Mouse (Mus musculus): Measurements from ENCODE around the gene Il12rb1.
A peak's percentile ranks its signal among the peaks of the same experiment; 100 is the strongest.
"Not testable (repeated sequence)": the region's sequence is repeated elsewhere in the genome, so short reads cannot be mapped to it uniquely, and the experiment has no call there.

Il12rb1 gene

DNA sequence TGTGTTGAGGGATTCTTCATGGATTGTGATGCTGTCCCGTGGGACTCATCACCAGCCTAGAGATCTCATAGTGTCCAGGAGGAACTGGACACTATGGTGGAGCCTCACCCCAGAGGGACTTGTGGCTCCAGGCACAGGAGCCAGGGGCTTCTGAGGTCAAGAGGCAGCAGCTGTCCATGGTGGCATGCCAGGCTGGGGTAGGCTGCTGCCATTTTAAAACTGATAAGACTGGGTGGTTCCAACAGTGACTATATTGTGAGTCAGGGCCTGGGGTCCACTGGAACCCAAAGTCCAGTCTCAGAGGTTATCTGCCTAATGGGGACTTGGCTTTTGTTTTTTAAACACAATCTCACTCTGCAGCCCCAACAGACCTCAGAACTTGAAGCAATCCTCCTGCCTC lies 6.4 kb upstream of the Il12rb1 start:
- no peak for DNase-seq

DNA sequence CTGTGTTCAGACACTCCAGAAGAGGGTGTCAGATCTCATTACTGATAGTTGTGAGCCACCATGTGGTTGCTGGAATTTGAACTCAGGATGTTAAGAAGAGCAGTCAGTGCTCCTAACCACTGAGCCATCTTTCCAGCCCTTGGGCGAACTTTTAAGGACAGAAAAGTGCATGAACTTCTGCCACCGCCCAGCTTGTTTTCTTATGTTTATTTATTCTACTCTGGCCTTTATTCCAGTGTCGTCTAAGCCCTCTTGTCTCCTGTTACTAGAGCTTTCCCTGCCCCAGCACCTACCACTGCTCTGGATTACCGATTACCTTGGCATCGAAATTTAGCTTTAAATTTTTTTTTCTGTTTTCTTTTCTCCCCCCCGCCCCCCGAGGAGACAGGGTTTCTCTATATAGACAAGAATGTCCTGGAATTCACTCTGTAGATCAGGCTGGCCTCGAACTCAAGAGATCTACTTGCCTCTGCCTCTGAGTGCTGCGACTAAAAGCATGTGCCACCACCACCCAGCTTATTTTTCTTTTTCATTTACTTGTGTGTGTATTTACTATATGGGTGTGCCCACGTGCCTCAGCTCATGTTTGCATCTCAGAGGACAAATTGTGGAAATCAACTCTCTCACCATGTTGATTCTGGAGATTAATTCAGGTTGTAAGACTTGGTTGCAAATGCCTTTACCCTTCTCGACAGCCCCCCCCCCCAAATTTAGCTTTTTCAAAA lies 5.3 kb upstream of the Il12rb1 start:
- DNase-seq: no peak

DNA sequence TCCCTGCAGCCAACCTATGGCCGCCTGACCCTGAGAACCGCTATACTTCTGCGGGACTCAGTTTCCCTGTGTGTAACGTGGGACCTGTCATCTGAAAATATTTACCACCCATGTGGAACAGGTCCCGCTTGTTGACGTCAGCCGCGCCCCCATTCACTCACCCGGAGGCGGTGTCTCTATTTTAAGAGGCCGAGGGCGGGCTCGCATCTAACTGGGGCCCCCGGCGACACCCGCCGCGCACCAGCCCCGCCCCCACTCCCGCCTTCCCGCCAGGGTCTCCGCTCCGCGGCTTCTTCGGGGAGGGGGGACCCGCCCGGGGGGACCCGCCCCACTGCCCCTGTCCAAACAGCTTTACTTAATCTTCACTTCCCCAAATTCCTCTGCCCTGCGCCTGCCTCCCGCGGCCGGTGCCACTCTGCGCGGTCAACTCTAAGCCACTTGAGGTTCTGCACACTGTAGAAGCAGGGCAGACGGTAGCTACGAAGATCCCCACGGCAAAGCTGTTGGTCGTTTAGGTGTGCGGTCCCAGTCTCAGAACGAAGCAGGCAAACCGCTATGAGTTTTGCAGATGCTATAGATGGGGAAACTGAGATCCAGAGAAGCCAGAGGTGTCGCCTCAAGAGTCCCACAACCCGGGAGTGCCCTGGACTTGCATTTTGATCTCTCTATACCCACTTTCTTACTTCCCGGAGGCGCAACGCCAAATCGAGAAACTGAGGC lies 4.3 kb upstream of the Il12rb1 start:
- peak; percentile 82 for DNase-seq

DNA sequence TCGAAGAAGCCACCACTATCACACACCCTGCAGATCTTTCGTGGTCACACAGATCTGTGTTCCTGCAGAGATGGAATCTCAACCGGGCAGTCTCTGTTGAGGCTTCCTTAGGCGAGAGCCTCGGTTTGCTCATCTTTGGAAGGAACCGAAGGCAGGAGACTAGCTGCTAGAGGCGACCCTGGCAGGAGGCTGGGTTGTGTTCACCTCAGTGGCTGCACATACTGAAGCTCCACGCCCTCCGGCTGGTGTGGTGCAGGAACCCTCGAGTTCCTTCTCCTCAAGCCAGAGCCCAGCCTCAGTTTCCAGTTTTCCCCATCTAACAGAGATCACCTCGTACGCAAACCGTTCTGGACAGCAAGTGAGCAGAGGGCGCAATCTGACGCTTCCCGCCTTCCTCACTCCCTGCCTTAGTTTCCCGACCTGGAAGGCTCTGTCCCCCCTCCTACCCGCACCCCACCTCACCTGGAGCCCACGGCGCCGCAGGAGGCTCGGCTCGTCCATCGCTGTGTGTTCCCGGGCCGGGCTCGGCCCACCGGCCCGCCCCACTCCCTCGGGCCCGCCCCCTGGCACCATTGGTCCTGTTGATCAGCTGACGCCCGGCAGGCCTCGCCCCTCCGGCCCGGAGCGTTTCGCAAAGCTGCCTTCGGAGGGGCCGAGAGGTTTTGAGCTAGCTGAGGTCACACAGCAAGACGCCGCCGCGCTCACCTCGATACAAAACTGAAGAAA lies 3.6 kb upstream of the Il12rb1 start, which contains the start of gene Mast3:
Gene Mast3 (minus strand): TSS at position 574 of the 726 bp plus-strand sequence.
- DNase-seq: peak; percentile 94

DNA sequence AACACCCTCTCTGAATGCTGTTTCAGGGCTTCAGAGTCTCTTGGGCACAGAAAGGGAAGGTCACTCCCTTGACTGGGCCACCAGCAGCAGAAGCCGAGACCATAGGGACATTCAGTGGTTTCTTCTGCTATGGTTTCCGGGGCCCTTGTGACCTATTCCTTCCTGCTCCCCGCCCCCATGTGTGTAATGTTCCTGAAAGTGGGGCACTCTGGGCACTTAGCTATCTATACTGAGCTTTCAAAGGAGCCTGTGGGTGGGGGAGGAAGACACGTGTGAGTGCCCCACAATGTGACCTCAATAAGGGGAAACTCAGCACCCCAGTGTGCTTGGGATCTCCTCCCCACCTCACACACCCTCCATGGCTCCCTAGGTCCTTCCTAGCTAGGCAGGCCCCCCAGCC lies 1.7 kb upstream of the Il12rb1 start:
- no peak for DNase-seq

DNA sequence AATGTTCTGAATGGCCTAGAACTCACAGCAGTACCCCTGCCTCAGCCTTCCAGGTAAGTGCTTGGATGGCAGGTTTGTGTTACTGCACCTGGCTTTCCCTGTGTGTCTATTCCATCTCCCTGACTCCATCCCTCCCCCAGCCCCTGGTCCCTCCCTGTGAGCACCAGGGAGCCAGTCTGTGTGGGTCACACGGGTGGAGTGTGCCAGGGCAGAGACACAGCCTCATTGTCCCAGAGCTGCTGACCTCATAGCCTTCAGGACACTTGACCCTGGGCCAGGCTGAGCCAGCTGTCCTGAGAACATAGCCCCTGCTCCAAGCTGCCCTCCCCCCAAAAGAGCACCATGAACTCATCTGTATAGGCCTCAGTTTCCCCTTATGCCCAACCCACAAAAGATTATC lies 945 bp upstream of the Il12rb1 start:
- DNase-seq: no peak

DNA sequence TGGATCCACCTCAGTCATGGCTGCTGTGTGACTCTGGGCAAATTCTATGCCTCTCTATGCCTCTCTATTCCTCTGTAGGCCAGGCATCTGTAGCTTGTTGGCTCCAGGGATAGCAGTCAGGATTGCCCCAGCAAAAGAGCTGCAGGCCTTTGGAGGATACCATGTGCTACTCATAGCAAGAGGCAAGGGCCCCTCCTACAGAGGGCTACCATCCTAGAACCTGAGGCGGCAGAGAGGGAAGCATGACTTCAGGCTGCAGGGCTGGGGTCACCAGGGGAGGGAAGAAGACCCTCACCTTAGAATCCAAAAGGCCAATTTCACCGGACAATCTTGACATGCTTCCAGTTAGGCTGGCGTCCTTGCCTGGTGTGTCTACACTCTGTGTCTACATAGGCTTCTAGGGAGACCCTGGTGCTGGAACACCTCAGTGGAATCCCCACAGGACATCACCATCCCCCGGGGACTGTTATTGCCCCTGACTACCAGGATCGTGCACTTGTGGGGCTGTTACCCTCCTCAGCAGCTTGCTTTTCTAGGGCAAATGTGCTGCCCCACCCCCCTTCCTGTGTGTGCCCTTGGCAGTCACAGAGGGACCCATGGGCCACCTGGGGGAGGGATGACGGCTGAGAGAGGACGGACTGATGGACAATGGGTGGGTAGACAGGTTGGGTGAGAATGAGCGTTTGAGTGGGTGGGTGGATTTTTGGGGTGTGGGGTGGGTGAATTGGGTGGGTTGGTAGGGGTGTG lies 879 bp downstream of the Il12rb1 start:
- no peak for DNase-seq

DNA sequence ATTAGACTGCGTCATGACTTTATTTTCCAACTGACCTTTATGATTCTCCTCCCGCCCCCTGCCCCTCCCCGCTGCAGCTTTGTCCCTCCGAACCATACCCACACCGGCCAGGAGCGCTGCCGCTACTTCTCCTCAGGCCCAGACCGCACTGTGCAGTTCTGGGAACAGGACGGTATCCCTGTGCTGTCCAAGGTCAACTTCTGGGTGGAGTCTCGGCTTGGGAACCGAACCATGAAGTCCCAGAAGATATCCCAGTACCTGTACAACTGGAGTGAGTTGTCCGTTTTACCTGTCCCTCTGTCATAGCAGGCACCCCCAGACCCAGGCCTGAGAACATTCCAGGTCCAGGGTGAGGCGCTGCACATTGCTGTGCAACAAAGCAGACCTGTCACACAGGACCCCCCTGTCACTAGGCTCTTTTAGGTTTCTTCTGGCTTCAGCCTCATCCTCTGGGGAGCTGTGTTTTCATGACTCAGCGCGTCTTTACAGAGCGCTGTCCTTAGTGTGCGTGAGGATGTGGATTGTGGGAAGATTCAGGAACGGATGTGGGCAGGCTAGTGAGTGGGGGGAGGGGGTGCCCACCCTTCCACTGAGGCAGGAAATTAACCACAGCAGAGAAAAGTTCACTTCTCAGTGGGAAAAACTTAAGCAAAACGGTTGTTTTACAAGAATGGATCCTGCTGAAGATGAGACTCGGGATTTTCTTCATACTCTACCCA lies 2.9 kb downstream of the Il12rb1 start:
- no peak for DNase-seq

DNA sequence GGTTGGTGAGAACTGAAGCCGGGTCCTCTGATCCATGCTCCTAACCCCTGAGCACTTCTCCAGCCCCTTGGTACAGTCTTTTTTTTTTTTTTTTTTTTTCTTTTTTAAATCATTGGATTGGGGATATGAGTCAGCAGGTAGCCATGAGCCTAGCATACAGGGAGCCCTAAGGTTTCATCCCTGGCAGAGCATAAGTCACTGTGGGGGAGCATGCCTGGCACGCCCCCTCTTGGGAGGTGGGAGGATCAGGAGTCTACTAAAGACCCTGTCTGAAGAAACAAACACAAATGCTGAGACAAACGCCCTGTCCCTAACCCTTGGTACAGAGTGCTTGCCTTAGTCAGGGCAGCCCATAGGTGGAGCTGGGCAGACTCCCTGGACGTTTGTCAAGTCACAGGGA lies 3.8 kb downstream of the Il12rb1 start:
- no peak for DNase-seq

DNA sequence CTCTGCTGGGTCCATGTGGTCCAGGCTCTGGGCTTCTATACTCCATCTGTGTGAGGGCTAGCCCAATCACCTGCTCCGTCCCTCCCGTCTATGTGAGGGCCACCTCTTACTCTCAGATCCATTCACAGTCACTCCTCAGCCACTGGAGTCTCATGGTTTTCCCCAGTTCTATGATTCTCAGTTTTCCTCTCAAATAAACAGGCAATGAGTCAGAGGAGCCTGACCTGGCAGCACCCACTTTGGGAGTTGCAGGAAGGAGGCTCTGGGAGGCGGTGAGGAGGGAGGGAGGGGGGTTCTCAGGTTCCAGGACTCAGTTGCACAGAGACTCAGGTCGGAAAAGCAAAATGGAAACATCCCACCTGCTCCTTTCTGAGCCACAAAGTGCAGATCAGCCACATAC lies 4.6 kb downstream of the Il12rb1 start:
- DNase-seq: no peak

DNA sequence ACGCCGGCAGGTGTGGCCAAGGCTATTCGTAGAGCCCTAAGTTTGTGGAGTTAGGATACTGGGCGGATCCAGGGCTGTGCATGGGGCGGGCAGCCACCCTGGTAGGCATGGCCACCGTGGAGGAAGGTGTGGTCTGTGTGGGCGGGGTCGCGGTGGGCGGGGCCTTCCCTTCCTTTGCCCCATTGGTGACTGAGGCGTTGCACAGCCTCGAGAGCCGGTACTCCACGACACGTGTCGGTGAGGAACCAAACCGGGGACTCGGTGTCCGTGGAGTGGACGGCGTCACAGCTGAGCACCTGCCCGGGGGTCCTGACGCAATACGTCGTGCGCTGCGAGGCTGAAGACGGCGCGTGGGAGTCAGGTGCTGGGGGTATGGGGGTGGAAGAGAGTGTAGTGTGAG lies 8.4 kb downstream of the Il12rb1 start:
- DNase-seq: peak; percentile 87

DNA sequence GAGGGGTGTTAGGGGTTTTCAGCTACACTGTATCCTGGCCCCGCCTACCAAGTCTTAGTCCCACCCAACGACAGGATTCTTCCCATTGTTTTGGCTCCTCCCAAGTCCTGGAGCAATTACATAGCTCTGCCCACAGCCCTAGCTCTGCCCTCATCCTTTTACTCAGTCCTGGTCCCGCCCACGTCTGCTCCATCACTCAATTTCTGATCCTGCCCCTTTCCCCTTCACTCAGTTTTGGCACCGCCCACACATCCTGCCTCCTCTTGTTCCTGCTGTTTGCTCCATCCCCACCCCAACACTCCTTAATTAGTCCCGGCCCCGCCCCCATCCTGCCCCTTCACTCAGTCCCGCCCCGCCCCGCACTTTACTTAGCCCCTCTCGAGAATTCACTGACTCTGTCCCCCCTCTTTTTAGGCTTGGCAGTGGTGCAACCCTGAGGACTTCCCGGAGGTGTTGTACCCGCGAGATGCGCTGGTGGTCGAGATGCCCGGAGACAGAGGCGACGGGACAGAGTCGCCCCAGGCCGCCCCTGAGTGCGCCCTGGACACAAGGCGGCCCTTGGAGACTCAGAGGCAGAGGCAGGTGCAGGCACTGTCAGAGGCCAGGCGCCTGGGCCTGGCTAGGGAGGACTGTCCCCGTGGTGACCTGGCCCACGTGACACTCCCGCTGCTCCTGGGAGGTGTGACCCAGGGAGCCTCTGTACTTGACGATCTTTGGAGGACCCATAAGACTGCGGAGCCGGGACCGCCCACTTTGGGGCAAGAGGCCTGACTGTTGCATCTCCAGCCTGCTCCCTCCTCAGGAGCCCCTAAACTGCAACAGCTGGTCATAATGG lies 12.1 kb downstream of the Il12rb1 start:
- DNase-seq: peak; percentile 70

DNA sequence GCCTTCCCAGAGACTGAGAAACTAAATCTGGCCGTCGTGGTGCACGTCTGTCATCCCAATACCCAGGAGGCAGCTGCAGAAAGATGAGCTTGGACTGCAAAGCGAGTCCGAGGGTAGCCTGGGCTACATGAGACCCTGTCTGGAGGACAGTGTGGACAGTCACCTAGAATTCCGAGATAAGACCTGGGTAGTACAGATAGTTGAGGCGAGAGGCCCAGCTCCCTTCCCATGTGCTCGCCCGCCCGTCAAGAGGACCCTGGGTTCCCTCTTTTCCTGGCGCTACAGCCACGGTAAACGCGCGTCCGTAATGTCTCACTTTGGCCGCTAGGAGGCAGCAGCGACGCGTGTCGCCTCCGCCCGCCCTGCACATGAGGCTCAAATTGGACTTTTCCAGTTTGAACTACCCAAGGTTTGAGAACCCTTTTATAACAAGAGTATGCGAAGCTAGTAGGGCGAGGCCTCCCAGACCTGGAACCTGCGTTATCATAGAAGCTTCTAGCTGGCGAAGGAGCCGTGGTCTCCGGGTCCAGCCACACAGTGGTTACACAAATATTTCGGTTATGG lies 13.2 kb downstream of the Il12rb1 start:
- DNase-seq: peak; percentile 80

DNA sequence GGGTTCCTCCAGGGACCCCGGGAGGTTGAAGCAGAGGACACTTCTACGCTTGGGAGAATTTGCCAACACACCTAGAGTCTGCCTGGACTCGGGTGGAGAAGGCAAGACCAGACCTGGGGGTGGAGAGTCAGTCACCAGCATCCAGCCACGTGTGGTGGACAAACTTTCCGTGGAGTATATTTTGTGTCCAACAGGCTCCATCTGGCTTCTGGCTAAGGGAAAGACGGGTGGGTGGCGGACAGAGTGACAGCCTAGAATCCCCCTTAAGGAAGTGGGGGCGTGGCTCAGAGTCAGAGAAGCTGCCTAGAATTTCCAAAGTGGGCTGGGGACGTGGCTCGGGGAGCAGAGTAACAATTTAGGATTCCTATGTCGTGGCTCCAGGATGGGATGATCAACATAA lies 13.7 kb downstream of the Il12rb1 start:
- no peak for DNase-seq

DNA sequence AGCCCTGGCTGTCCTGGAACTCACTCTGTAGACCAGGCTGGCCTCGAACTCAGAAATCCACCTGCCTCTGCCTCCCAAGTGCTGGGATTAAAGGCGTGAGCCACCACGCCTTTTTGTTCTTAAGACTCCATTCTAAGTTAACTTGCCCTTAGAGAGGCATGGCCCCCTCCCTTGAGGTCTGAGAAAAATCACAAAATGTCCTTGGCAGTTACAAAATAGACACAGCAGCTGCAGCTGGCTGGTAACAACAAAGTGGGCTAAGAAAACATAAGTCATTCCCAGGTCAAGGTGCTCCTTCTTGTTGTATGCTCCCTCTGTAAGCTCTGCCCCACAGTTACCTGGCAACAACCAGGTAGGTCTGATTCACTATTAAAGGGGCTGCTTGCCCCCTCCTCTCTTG lies 14.3 kb downstream of the Il12rb1 start:
- DNase-seq: not testable (repeated sequence)

DNA sequence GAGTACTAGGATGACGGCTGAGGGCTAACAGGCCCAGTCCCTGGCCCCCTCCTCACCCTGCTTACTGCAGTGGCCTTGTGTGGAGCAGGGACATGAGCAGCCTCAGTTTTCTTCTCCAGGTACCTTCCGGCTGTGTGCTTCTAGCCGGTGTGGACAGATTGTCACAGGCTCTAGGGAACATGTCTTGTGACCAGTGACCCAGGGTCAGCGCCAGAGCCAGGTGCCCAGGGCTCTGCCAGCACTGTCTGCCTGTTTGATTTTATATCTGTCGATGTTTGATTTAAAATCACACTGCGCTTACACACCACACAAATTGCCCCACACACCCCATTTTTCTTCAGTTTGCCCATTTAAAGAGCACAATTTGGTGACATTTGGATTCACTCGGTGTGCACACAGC lies 15.6 kb downstream of the Il12rb1 start:
- no peak for DNase-seq

DNA sequence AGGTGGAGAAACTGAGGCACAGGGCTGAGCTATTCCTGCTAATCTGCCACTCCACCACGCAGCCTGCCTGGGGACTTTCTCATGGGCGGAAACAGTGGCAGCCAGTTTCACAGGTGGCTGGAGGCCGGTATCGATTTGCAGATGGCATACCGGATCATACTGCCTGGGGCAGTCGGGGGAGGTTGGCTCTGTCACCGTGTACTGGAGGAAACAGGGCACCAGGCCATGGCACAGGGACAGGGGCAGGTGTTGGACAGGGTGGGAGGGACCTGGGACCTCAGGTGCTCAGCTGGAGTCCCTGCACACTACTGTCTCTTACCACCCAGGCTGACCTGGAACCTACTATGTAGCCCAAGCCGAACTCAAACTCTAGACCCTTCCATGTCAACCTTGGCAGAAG lies 17.6 kb downstream of the Il12rb1 start:
- DNase-seq: no peak

DNA sequence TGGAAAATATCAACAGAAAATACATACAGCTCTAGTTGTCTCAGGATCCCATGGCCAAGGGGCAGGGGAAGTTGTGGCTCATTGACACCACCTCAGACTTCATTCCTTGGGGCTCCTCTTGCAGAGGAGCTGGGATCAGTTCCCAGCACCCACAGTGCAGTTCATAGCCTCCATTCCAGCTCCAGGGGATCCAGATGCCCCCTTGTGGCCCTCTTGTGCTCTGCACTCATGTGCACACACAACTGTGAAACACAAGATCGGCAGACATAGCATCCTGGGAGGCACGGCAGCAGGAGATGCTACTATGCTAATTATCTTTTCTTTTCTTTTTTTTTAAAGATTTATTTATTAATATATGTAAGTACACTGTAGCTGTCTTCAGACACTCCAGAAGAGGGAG lies 18.8 kb downstream of the Il12rb1 start:
- DNase-seq: no peak

DNA sequence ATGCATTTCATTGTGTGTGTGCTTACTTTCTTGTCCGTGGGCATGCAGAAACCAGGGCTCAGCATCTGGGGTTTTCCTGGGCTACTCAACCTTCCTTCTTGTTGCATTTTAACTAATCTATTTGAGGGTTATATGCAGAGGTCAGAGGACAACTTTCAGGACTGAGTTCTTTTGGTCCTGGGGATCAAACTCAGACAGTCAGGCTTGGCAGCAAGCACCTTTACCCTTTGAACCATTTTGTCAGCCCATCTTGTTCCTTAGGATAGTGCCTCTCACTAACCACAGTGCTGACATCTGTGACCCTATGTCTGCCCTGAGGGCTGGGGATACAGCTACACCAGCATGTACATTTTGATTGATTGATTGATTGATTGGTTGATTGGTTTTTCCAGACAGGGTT lies 19.5 kb downstream of the Il12rb1 start:
- no peak for DNase-seq

DNA sequence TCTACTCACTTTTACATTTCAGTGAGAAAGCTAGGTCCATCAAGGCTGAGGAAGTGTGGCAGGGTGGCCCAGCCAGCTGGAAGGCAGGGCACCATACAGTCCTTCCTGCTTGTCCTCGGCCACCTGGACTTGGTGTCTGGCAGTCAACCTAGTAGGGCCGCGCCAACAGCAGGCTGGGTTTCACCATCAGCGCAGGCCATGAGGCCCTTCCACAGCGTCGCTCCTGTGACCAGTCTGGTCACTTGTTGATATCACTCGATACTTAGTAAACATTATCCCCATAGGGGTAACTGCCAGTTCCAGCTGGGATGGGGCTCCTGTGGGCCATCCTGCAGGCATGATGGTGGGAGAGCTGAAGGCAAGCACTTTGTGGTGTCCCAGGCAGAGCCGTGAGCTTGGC lies 23.3 kb downstream of the Il12rb1 start:
- no peak for DNase-seq

DNA sequence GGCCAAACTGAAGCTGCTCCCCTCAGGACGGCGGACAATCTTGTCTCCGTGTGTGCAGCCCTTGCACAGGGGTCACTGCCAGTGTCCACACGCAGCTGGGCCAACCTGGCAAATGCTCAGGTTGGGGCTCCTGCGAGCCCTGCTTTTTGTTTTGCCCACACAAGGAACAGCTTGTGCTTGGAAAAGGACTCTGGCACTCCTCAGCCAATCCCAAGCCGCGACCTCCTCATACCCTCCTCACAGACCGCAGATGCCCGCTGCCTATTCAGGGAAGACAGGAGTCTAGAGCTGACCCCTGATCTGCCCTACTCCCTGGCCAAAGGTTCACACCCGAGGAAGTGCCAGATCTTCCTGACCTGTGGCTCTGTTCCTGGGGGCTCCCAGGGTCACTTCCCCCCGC lies 24.1 kb downstream of the Il12rb1 start:
- no peak for DNase-seq
